Mouse (Mus musculus): Measurements from ENCODE around the gene Tmed5. TPM values are rescaled to one million over a fixed set of nuclear protein-coding genes. Genes with fewer than 3 reads are reported as not detected.

The Tmed5 gene
- polyA plus RNA-seq (2012) = 82.3 and 91.3 TPM in 2 replicates

GRCm38 (mm10) chr5:108132441-108133243 is at the start of gene Tmed5, which contains the start of gene Ccdc18:
Tmed5 (minus strand) TSS chr5:108132620.
Ccdc18 (plus strand) TSS chr5:108132875.

GRCm38 (mm10) chr5:108065465-108066411 is 66.7 kb downstream of the Tmed5 start, which contains the start of gene Mtf2:
Mtf2 (plus strand) TSS chr5:108065674.

Other genes starting within 250 kb of the Tmed5 start
- gene Rpl5, start 232.1 kb downstream of the Tmed5 start, polyA plus RNA-seq (2012) = 53.2 and 63.9 TPM in 2 replicates
- gene Fam69a, start 145.5 kb downstream of the Tmed5 start, polyA plus RNA-seq (2012) = 0.78 and 1.7 TPM in 2 replicates
- gene Mtf2, start 66.9 kb downstream of the Tmed5 start, polyA plus RNA-seq (2012) = 23.8 and 29.5 TPM in 2 replicates
- gene Ccdc18, start 255 bp upstream of the Tmed5 start, polyA plus RNA-seq (2012) = 0.87 and 1.2 TPM in 2 replicates
- gene Dr1, start 136.3 kb upstream of the Tmed5 start, polyA plus RNA-seq (2012) = 30.9 and 34.9 TPM in 2 replicates
- 0.70 and 0.74 TPM in 2 replicates for gene Pigg, start 180.0 kb upstream of the Tmed5 start, polyA plus RNA-seq (2012)
- 1.1 and 3.2 TPM in 2 replicates for gene Gm42517, start 235.3 kb upstream of the Tmed5 start, polyA plus RNA-seq (2012)

Data from megakaryocyte-erythroid progenitor cell, adult 5 weeks (primary cell).